Mouse (Mus musculus) brain, embryonic 14.5 days (tissue): ENCODE measurements around the gene Tmem184b. TPM values are rescaled to one million over a fixed set of nuclear protein-coding genes. Genes with fewer than 3 reads are reported as not detected.

Experiments
- DNase-seq: peaks from one replicate; pipeline ENCODE4 v3.0.0-alpha.2; 2011; ENCODE audit warnings: low read depth
- CTCF ChIP-seq: fragments of 200-500 bp; IDR thresholded peaks from 2 replicates; pipeline ENCODE4 v1.5.1; 2012; ENCODE audit warnings: inconsistent platforms, mild to moderate bottlenecking, moderate library complexity, borderline replicate concordance; ENCODE audit not compliant: insufficient read depth, insufficient read length; ENCODE audit errors: extremely low read depth
- POLR2A ChIP-seq: fragments of 200-500 bp; IDR thresholded peaks from 2 replicates; pipeline ENCODE4 v1.6.1; 2012; ENCODE audit warnings: mild to moderate bottlenecking, inconsistent platforms, borderline replicate concordance; ENCODE audit not compliant: poor library complexity, insufficient read depth, insufficient read length, severe bottlenecking; ENCODE audit errors: extremely low read depth
- polyA plus RNA-seq: library from polyadenylated mRNA; depleted of rRNA; stranded (reverse); fragments of >200 nt; gene quantifications from 2 replicates; pipeline ENCODE4 v1.2.3, GENCODE M21; 2012

Gene Tmem184b
- polyA plus RNA-seq, 1 experiment = 70.7 TPM

DNA sequence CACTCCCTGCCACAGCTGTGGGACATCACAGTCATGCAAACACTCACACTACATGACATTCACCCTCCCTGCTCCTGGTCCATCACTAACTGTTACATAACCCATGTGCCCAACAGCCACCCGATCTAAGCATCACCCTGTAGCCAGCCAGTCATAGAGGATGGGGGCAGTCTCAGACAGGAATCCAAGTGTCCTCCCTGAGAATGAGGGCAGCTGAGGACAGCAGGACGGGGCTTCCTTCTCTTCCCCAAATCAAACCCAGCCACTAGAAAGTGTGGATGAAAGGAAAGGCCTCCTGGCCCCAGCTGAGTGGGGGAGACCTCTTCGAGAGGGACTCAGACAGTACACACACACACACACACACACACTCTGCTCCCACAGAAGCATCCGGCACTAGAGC lies 8.5 kb downstream of the Tmem184b start:
- no peak for TF ChIP-seq POLR2A
- no peak for TF ChIP-seq CTCF
- DNase-seq = no peak

- TF ChIP-seq POLR2A (no peak), CTCF (no peak)
- no peak for DNase-seq
Observed at GRCm38 (mm10) chr15:79393101-79393500, 10.3 kb downstream of the Tmem184b start.

- TF ChIP-seq POLR2A = no peak
- no peak for DNase-seq
Observed at GRCm38 (mm10) chr15:79392527-79392926, 10.8 kb downstream of the Tmem184b start.

DNA sequence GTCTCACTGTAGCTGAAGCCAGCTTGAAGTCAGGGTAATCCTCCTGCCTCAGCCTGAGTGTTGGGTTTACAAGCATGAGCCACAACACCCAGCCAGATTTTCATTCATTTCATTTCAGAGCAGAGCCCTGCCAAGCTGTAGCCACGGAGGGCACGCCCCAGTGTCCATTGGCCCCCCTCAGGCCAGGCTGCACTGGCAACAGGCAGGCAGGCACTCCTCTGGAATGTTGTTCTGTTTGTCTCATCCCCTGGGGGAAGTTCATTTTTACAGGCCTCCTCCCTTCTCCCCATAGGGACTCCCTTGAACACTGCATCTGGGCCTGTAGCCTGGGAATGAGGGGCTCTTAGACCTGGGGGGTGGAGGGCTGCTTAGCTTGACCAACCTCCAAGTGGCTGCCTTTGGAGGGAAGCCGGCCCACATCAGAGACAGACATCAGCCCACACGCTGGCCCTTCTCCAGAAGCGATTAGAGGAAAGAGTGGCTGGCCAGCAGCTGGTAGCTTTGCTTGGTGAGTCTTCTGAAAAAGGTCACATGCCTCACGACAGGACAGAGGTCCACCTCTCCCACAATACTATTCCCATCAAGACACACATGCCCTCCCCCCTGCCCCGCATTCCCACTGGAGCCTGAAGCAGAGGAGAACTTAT lies 11.8 kb downstream of the Tmem184b start:
- TF ChIP-seq CTCF (no peak), POLR2A (no peak)

DNA sequence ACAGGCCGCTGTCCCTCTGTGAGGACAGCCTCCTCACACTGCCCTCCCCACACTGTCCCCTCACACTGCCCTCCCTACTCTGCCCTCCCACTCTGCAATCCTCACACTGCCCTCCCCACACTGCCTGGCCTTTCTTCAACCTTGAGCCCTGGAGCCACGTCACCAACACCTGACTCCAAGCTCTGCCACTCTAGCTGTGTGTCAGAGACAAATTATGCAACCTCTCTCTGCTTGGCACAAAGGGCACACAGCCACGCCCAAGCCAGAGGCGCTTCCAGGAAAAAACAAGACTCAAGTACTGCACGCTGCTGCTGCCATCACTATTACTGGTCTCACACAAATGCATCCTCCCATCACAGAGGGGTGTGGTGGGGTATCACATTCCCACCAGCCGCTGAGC lies 12.9 kb downstream of the Tmem184b start:
- no peak for DNase-seq
- no peak for TF ChIP-seq POLR2A
- TF ChIP-seq CTCF = no peak

More for the DNA sequence above, 11.8 kb downstream of the Tmem184b start:
- peak; percentile 71 for DNase-seq

- TF ChIP-seq CTCF = no peak
- no peak for TF ChIP-seq POLR2A
- DNase-seq = no peak
Observed at GRCm38 (mm10) chr15:79388171-79388570, 15.2 kb downstream of the Tmem184b start.

- DNase-seq = no peak
- TF ChIP-seq CTCF (no peak), POLR2A (no peak)
Observed at GRCm38 (mm10) chr15:79387611-79388010, 15.8 kb downstream of the Tmem184b start.

DNA sequence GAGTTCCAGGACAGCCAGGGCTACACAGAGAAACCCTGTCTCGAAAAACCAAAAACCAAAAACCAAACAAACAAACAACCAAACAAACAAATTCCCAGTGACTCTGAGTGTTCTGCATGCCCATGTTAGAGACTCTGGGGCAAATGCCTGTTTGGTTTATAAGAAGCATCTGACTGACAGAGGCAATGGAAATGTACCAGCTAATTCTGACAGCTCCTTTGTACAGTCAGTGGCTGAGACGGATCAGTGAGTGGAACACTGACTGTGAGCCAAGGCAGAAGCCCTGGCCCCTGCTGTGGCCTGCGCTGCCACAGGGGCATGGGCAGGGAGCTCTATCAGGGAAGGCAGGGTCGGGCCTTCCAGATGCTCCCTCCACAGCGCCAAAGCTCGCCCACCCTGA lies 16.3 kb downstream of the Tmem184b start:
- TF ChIP-seq POLR2A (no peak), CTCF (no peak)
- DNase-seq = no peak

GRCm38 (mm10) chr15:79381644-79382043 lies 21.7 kb downstream of the Tmem184b start:
- no peak for DNase-seq
- TF ChIP-seq POLR2A (no peak), CTCF (no peak)

GRCm38 (mm10) chr15:79380468-79381444 lies 22.6 kb downstream of the Tmem184b start:
- DNase-seq = peak; percentile 68
- TF ChIP-seq CTCF (peak; percentile 80), POLR2A (no peak)

DNA sequence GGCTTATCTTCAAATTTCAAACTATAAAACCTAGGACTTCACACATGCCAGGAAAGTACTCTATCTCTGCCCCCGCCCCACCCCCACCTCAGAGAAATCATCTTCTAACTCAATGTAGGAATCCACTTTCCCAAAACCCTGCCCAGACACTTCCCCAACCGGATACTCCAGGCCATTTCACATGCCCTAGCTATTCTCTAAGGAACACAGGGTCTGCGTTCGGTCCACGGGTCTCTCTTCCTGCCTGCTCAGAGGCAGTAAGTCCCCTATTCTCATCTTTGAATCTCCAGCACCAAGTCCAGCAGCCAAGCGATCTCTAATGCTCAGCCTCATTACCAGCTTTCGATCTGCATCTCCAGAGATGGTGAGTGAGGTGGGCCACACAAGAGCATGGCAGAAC lies 23.7 kb downstream of the Tmem184b start:
- no peak for DNase-seq
- no peak for TF ChIP-seq CTCF
- no peak for TF ChIP-seq POLR2A
